Comparison of ENCODE assay signal across 8 mouse cellular contexts in the genomic region with DNA sequence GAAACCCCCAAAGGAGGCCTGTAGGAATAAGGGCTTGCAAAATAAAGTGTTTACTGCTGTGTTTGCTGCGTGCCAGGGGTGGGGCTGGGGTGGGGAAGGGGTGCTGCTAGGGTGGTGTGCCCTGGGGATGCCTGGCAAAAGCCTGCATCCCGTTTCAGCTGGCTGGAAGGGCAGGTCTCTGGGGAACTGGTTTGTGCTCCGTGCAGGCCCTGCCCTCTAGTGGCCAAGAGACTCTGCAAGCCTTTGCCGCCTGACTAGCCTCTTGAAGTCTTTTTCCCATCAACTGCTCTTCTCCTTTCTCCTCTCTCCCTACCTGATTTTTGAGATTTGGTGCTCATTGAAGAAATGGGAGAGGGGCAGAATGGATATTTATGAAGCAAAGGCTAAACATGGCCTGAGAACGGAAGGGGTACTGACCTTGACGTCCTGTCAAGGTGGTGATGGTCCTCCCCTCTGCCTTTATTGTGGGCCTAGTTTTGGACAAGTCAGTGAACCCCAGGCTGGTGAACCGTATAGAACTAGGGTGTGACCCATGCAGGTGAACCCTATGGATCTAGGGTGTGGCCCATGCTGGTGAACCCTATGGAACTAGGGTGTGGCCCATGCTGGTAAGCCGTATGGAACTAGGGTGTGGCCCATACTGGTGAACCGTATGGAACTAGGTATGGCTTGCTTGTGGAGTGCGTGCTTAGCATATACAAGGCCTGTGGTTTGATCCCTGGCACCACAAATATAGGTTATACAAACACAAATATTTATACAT. TPM values are rescaled to one million over a fixed set of nuclear protein-coding genes. Genes with fewer than 3 reads are reported as not detected.
DNase-seq lines count a peak whose midpoint lies in the region; ATAC-seq and TF ChIP-seq lines count a peak whose summit lies in the region.

No protein-coding gene starts in this region.

- 45% methylated on average over 10 of the region's 10 CpGs for WGBS in kidney, embryonic 14.5 days
- WGBS in limb, embryonic 14.5 days: 45% methylated on average over 10 of the region's 10 CpGs
- WGBS in neural tube, embryonic 12.5 days: 44% methylated on average over 10 of the region's 10 CpGs

- H3K9me3 ChIP-seq in kidney, embryonic 14.5 days (ENCODE audit: control insufficient read depth, low read length): no peaks in the 10 kb centered on the region
- H3K9me3 ChIP-seq in limb, embryonic 14.5 days (ENCODE audit: control insufficient read depth, low read length): no peaks in the 10 kb centered on the region
- H3K9me3 ChIP-seq in neural tube, embryonic 12.5 days: no peaks in the 10 kb centered on the region

- H3K4me1 ChIP-seq in kidney, embryonic 14.5 days (ENCODE audit: control insufficient read depth, insufficient read depth, low read length): no peaks in the 10 kb centered on the region
- H3K4me1 ChIP-seq in limb, embryonic 14.5 days (ENCODE audit: control insufficient read depth, insufficient read depth, low read length): no peaks in the 10 kb centered on the region
- H3K4me1 ChIP-seq in neural tube, embryonic 12.5 days: no peaks in the 10 kb centered on the region

- H3K27me3 ChIP-seq in kidney, embryonic 14.5 days (ENCODE audit: control insufficient read depth, insufficient read depth, low read length): no peaks in the 10 kb centered on the region
- peaks cover 9% of the 10 kb centered on the region; the same call in 1 of the 2 replicates for H3K27me3 ChIP-seq in limb, embryonic 14.5 days (ENCODE audit: control insufficient read depth, insufficient read depth, low read length)
- peaks cover 4% of the 10 kb centered on the region for H3K27me3 ChIP-seq in neural tube, embryonic 12.5 days (replicated peaks)

- H3K36me3 ChIP-seq in kidney, embryonic 14.5 days (ENCODE audit: control insufficient read depth, insufficient read depth, low read length): no peaks in the 10 kb centered on the region
- no peaks in the 10 kb centered on the region for H3K36me3 ChIP-seq in limb, embryonic 14.5 days (ENCODE audit: control insufficient read depth, insufficient read depth, low read length)
- no peaks in the 10 kb centered on the region for H3K36me3 ChIP-seq in neural tube, embryonic 12.5 days

- no peak overlapping the region for H3K4me3 ChIP-seq in kidney, embryonic 14.5 days (ENCODE audit: low read length)
- no peak overlapping the region for H3K4me3 ChIP-seq in limb, embryonic 14.5 days (replicated peaks; ENCODE audit: low read length)
- no peak overlapping the region for H3K4me3 ChIP-seq in neural tube, embryonic 12.5 days

- TF ChIP-seq POLR2A in limb, embryonic 14.5 days (IDR thresholded peaks at IDR 0.05; ENCODE audit: borderline replicate concordance, extremely low read depth, insufficient read depth, insufficient read length): no peak

- H3K9ac ChIP-seq in kidney, embryonic 14.5 days (ENCODE audit: low read depth, low read length): no peak overlapping the region
- no peak overlapping the region for H3K9ac ChIP-seq in limb, embryonic 14.5 days (ENCODE audit: low read depth, low read length, severe bottlenecking)
- no peak overlapping the region for H3K9ac ChIP-seq in neural tube, embryonic 12.5 days

- ATAC-seq in kidney, embryonic 14.5 days (ENCODE audit: low FRiP score, low TSS enrichment): peak; percentile 44; the same call in 1 of the 2 replicates
- no peak for ATAC-seq in limb, embryonic 14.5 days (ENCODE audit: low FRiP score, low read depth)
- peak; percentile 48; the same call in 1 of the 2 replicates for ATAC-seq in neural tube, embryonic 12.5 days (ENCODE audit: low FRiP score, low read depth)

- peak; percentile 77 for DNase-seq in CD4-positive, CD25-positive, alpha-beta regulatory T cell, adult 2 months (ENCODE audit: low read depth, low spot score)
- peak; percentile 44 for DNase-seq in T-cell, adult 2 months (ENCODE audit: low spot score)
- DNase-seq in cerebellum, postnatal 14 days: peak; percentile 82 to 85
- peak; percentile 27 to 47 for DNase-seq in gastrocnemius, adult 8-10 months (ENCODE audit: low spot score in 2 of 2)
- peak; percentile 74 for DNase-seq in limb, embryonic 14.5 days (ENCODE audit: low spot score)
- peak; percentile 80 for DNase-seq in thymus, postnatal 4 days

- no peak overlapping the region for H3K4me2 ChIP-seq in kidney, embryonic 14.5 days (replicated peaks; ENCODE audit: low read depth, low read length)
- H3K4me2 ChIP-seq in limb, embryonic 14.5 days (replicated peaks; ENCODE audit: low read depth, low read length, severe bottlenecking): no peak overlapping the region
- no peak overlapping the region for H3K4me2 ChIP-seq in neural tube, embryonic 12.5 days (replicated peaks)

- H3K27ac ChIP-seq in kidney, embryonic 14.5 days (ENCODE audit: low read depth, low read length): no peak overlapping the region
- no peak overlapping the region for H3K27ac ChIP-seq in limb, embryonic 14.5 days (replicated peaks; ENCODE audit: low read depth, low read length)
- H3K27ac ChIP-seq in neural tube, embryonic 12.5 days: no peak overlapping the region

RNA-seq across cellular contexts. Expression of a gene that starts 26.7 kb away (rescaled TPM):
- 10 to 100 TPM; 18.9 to 23.8 (median 20.7) TPM for total RNA-seq in gastrocnemius, adult 8-10 months (2022)
- polyA plus RNA-seq in kidney, embryonic 14.5 days (2014; fragmentation: Nextera tagmentation; extraction: Ambion mirVana): 33.1 and 42.1 TPM in 2 replicates
- polyA plus RNA-seq in limb, embryonic 14.5 days (2012; rRNA removed): 43.3 and 44.5 TPM in 2 replicates
- 38.8 and 39.5 TPM in 2 replicates for polyA plus RNA-seq in limb, embryonic 14.5 days (2014; fragmentation: Nextera tagmentation; extraction: Ambion mirVana)
- polyA plus RNA-seq in neural tube, embryonic 12.5 days (2016; fragmentation: Nextera tagmentation; extraction: Ambion mirVana): 18.0 and 24.9 TPM in 2 replicates
